Comparison of ENCODE assay signal across 28 mouse cellular contexts in genomic region chr14:34135391-34135790, GRCm38 (mm10). TPM values are rescaled to one million over a fixed set of nuclear protein-coding genes. Genes with fewer than 3 reads are reported as not detected.
DNase-seq lines count a peak whose midpoint lies in the region; ATAC-seq and TF ChIP-seq lines count a peak whose summit lies in the region.
"Had no signal": no experiment of that assay in that cellular context is flagged by ENCODE, and none has a peak within 500 bp of the region (broad histone marks: within the 10 kb centered on the region; RNA-seq: fewer than 3 reads in every experiment).

No protein-coding gene starts in this region.

- no peaks in the 10 kb centered on the region for H3K36me3 ChIP-seq in liver, adult 2 months (ENCODE audit: control insufficient read depth, insufficient read depth, low read length)
- H3K36me3 ChIP-seq in liver, embryonic 11.5 days (ENCODE audit: control insufficient read depth, insufficient read depth, low read length), result no peaks in the 10 kb centered on the region
- H3K36me3 ChIP-seq: forebrain, embryonic 15.5 days; hindbrain, embryonic 12.5 days; hindbrain, embryonic 15.5 days had no signal

- no peak overlapping the region for H3K4me3 ChIP-seq in liver, adult 2 months (ENCODE audit: insufficient read depth, low read depth, low read length)
- no peak overlapping the region for H3K4me3 ChIP-seq in liver, embryonic 11.5 days (ENCODE audit: low read depth, low read length)
- H3K4me3 ChIP-seq: forebrain, embryonic 15.5 days; heart, adult 2 months; hindbrain, embryonic 12.5 days; hindbrain, embryonic 15.5 days had no signal

- H3K4me1 ChIP-seq in liver, adult 2 months (ENCODE audit: control insufficient read depth, insufficient read depth, low read length), result no peaks in the 10 kb centered on the region
- H3K4me1 ChIP-seq in liver, embryonic 11.5 days (replicated peaks; ENCODE audit: control insufficient read depth, insufficient read depth, low read length), result no peaks in the 10 kb centered on the region
- H3K4me1 ChIP-seq: forebrain, embryonic 15.5 days; hindbrain, embryonic 15.5 days had no signal

- no peak overlapping the region for H3K27ac ChIP-seq in liver, adult 2 months (replicated peaks; ENCODE audit: insufficient read depth, low read depth, low read length)
- H3K27ac ChIP-seq in liver, embryonic 11.5 days (ENCODE audit: low read depth, low read length), result no peak overlapping the region
- H3K27ac ChIP-seq: forebrain, embryonic 15.5 days; heart, adult 2 months; hindbrain, embryonic 12.5 days; hindbrain, embryonic 15.5 days had no signal

- TF ChIP-seq POLR2A in liver, adult 2 months (IDR thresholded peaks at IDR 0.05; ENCODE audit: extremely low read depth, insufficient read depth, low read length), result no peak

- H3K4me2 ChIP-seq in liver, embryonic 11.5 days, result no peak overlapping the region
- H3K4me2 ChIP-seq: forebrain, embryonic 15.5 days; heart, embryonic 11.5 days; hindbrain, embryonic 12.5 days; hindbrain, embryonic 15.5 days had no signal

- peak; percentile 56 to 69 for DNase-seq in adrenal gland, adult (ENCODE audit: inconsistent age in 2 of 2, low spot score in 1 of 2)
- DNase-seq in adrenal gland, postnatal 25 days, result no peak
- DNase-seq in adrenal gland, postnatal 14 days, result peak; percentile 26
- DNase-seq in adrenal gland, postnatal 4 days (ENCODE audit: low spot score in 2 of 2), result no peak
- DNase-seq in liver, adult 2 months (ENCODE audit: extremely low read depth, low read depth, low spot score), result peak; percentile 9
- DNase-seq in liver, embryonic 11.5 days (ENCODE audit: low spot score), result no peak
- DNase-seq in Muller cell, postnatal 12 days (ENCODE audit: inconsistent ontology term), result peak; percentile 11
- DNase-seq in kidney, postnatal 25 days, result no peak
- DNase-seq: cerebellum, adult 18-20 months; cerebellum, adult 9-10 months; cerebellum, postnatal 14 days; gastrocnemius, postnatal 25 days; heart, adult 2 months had no signal

- TF ChIP-seq CTCF in liver, adult 2 months (IDR thresholded peaks at IDR 0.05; ENCODE audit: low read depth, low read length), result no peak

- no peaks in the 10 kb centered on the region for H3K9me3 ChIP-seq in liver, embryonic 11.5 days (ENCODE audit: control insufficient read depth, low read length)
- H3K9me3 ChIP-seq: forebrain, embryonic 15.5 days; hindbrain, embryonic 12.5 days; hindbrain, embryonic 15.5 days had no signal

- no peak overlapping the region for H3K9ac ChIP-seq in liver, adult 2 months (ENCODE audit: low read depth, low read length)
- H3K9ac ChIP-seq in liver, embryonic 11.5 days (ENCODE audit: low read depth, low read length), result no peak overlapping the region
- H3K9ac ChIP-seq: forebrain, embryonic 15.5 days; hindbrain, embryonic 12.5 days; hindbrain, embryonic 15.5 days had no signal

- no peaks in the 10 kb centered on the region; the same call in 1 of the 2 replicates for H3K27me3 ChIP-seq in liver, adult 2 months (ENCODE audit: control insufficient read depth, insufficient read depth, low read length)
- no peaks in the 10 kb centered on the region for H3K27me3 ChIP-seq in liver, embryonic 11.5 days (replicated peaks; ENCODE audit: control insufficient read depth, insufficient read depth, low read length)
- H3K27me3 ChIP-seq: hindbrain, embryonic 12.5 days; hindbrain, embryonic 15.5 days; Patski had no signal

- no peaks in the 10 kb centered on the region for H3K79me2 ChIP-seq in liver, adult 2 months (ENCODE audit: control insufficient read depth, insufficient read depth, low read length)

- no peak for ATAC-seq in liver, embryonic 11.5 days (replicated peaks; ENCODE audit: low FRiP score)
- ATAC-seq: forebrain, embryonic 15.5 days; intestine, postnatal 0 days; Patski had no signal

RNA-seq across cellular contexts. Expression of gene Npy4r, which starts 16.9 kb away (rescaled TPM):
- total RNA-seq in adrenal gland, postnatal 25 days (2021), result 0.15 TPM in 1 of 2 replicates, not detected in the other
- total RNA-seq in adrenal gland, postnatal 14 days (2021), result 0.41 and 0.44 TPM in 2 replicates
- under 1 TPM in 1 of 2 experiments, not detected in 1; 0.20 TPM for total RNA-seq in adrenal gland, postnatal 4 days (2021)
- under 0.01 TPM in 1 of 2 replicates, not detected in the other for total RNA-seq in liver, adult 2 months (2014; rRNA removed)
- not detected in 2 replicates for polyA plus RNA-seq in liver, adult 2 months (2012; rRNA removed)
- polyA plus RNA-seq in liver, embryonic 11.5 days (2014; fragmentation: Nextera tagmentation; extraction: Ambion mirVana), result 0.04 and 0.06 TPM in 2 replicates
- total RNA-seq: hematopoietic stem cell, adult 5-6 weeks had no signal
- polyA plus RNA-seq: embryonic facial prominence, embryonic 14.5 days; forebrain, embryonic 11.5 days had no signal

RNA-seq across cellular contexts. Expression of gene A630023A22Rik, which starts 32.8 kb away (rescaled TPM):
- not detected in 2 replicates for total RNA-seq in adrenal gland, postnatal 25 days (2021)
- total RNA-seq in adrenal gland, postnatal 14 days (2021), result not detected in 2 replicates
- total RNA-seq in adrenal gland, postnatal 4 days (2021), result not detected
- not detected in 2 replicates for total RNA-seq in liver, adult 2 months (2014; rRNA removed)
- not detected in 2 replicates for polyA plus RNA-seq in liver, adult 2 months (2012; rRNA removed)
- not detected in 2 replicates for polyA plus RNA-seq in liver, embryonic 11.5 days (2014; fragmentation: Nextera tagmentation; extraction: Ambion mirVana)
- total RNA-seq: ES-E14; gastrocnemius, adult 8-10 months; gastrocnemius, postnatal 25 days; heart, adult 2 months; heart, postnatal 25 days; hematopoietic stem cell, adult 5-6 weeks had no signal
- polyA plus RNA-seq: embryonic facial prominence, embryonic 11.5 days; embryonic facial prominence, embryonic 14.5 days; forebrain, embryonic 11.5 days; forebrain, embryonic 15.5 days; heart, adult 2 months; heart, embryonic 11.5 days; heart, embryonic 14.5 days; heart, postnatal 0 days; hindbrain, embryonic 12.5 days; hindbrain, embryonic 15.5 days had no signal

RNA-seq across cellular contexts. Expression of gene Anxa8, which starts 49.6 kb away (rescaled TPM):
- 1.3 and 2.1 TPM in 2 replicates for total RNA-seq in adrenal gland, postnatal 25 days (2021)
- total RNA-seq in adrenal gland, postnatal 14 days (2021), result 7.0 and 8.9 TPM in 2 replicates
- 1 to 10 TPM; 3.7 to 4.0 TPM for total RNA-seq in adrenal gland, postnatal 4 days (2021)
- total RNA-seq in liver, adult 2 months (2014; rRNA removed), result 0.07 TPM in 1 of 2 replicates, not detected in the other
- polyA plus RNA-seq in liver, adult 2 months (2012; rRNA removed), result not detected in 2 replicates
- polyA plus RNA-seq in liver, embryonic 11.5 days (2014; fragmentation: Nextera tagmentation; extraction: Ambion mirVana), result 0.14 and 0.27 TPM in 2 replicates
- total RNA-seq: hematopoietic stem cell, adult 5-6 weeks had no signal
- polyA plus RNA-seq: forebrain, embryonic 15.5 days had no signal

Comparison
In these comparisons a context has a peak if more than half of its experiments do, and no peak if none do; other contexts are left out.
1. DNase-seq: peak in adrenal gland, adult (2 of 2), adrenal gland, postnatal 14 days (single experiment), liver, adult 2 months (single experiment) and Muller cell, postnatal 12 days (single experiment); none in adrenal gland, postnatal 25 days (single experiment), adrenal gland, postnatal 4 days (0 of 2), liver, embryonic 11.5 days (single experiment) and kidney, postnatal 25 days (0 of 2).